Mouse (Mus musculus) midbrain, embryonic 11.5 days (tissue): ENCODE measurements around the gene Coro1b. TPM values are rescaled to one million over a fixed set of nuclear protein-coding genes. Genes with fewer than 3 reads are reported as not detected.

Experiments used
- ATAC-seq: fragments of 200-750 bp; cut with Nextera tagmentation; 2 replicates; pipeline ENCODE4 v1.8.0; 2017; ENCODE audit warnings: moderate TSS enrichment, moderate library complexity; ENCODE audit not compliant: low FRiP score
- DNase-seq: peaks from one replicate; pipeline ENCODE4 v3.0.0; 2015; ENCODE audit warnings: low spot score; ENCODE audit errors: missing footprints
- H3K27ac ChIP-seq: fragments of 300-500 bp; sonication (generic); 2 replicates; pipeline ENCODE4 v1.5.1; 2014; ENCODE audit warnings: low read depth, low read length
- H3K27me3 ChIP-seq: fragments of 300-500 bp; sonication (generic); 2 replicates; pipeline ENCODE4 v1.6.1; 2014; ENCODE audit warnings: mild to moderate bottlenecking, low read length, moderate library complexity, mixed read lengths; ENCODE audit not compliant: control insufficient read depth, insufficient read depth
- H3K36me3 ChIP-seq: fragments of 300-500 bp; sonication (generic); 2 replicates; pipeline ENCODE4 v1.6.1; 2014; ENCODE audit warnings: mild to moderate bottlenecking, low read length, moderate library complexity, mixed read lengths; ENCODE audit not compliant: control insufficient read depth, insufficient read depth
- H3K4me1 ChIP-seq: fragments of 300-500 bp; sonication (generic); 2 replicates; pipeline ENCODE4 v1.6.1; 2014; ENCODE audit warnings: low read length; ENCODE audit not compliant: control insufficient read depth, insufficient read depth
- H3K4me2 ChIP-seq: fragments of 300-500 bp; sonication (generic); 2 replicates; pipeline ENCODE4 v1.6.1; 2014; ENCODE audit warnings: mild to moderate bottlenecking, moderate library complexity
- H3K4me3 ChIP-seq: fragments of 300-500 bp; sonication (generic); 2 replicates; pipeline ENCODE4 v1.5.1; 2014; ENCODE audit warnings: low read depth, low read length
- H3K9ac ChIP-seq: fragments of 300-500 bp; sonication (generic); 2 replicates; pipeline ENCODE4 v1.6.1; 2014; ENCODE audit warnings: low read length
- H3K9me3 ChIP-seq: fragments of 300-500 bp; sonication (generic); 2 replicates; pipeline ENCODE4 v1.6.1; 2016; ENCODE audit warnings: low read length; ENCODE audit not compliant: control insufficient read depth
- WGBS: fragments of 180-500 bp; shearing (Covaris S2); extraction: QIAGEN DNeasy Blood & Tissue Kit; methylation state at CpG from one replicate; pipeline ENCODE4 v1.1.7; 2014; 5-methylcytosine and 5-hydroxymethylcytosine counted together
- polyA plus RNA-seq: library from polyadenylated mRNA; unstranded; fragments of >200 nt; fragmentation: Nextera tagmentation; extraction: Ambion mirVana; gene quantifications from 2 replicates; pipeline ENCODE4 v1.2.1, GENCODE M21; 2014

Gene Coro1b
- polyA plus RNA-seq, 1 experiment from 2014 or later: 127 TPM

GRCm38 (mm10) chr19:4104675-4105194 is 43.7 kb upstream of the Coro1b start:
- no peak overlapping the region for H3K4me3 ChIP-seq
- DNase-seq: no peak
- H3K9me3 ChIP-seq: no peaks in the 10 kb centered on the region
- no peak overlapping the region for H3K9ac ChIP-seq
- no peak overlapping the region for H3K4me2 ChIP-seq
- no peak for ATAC-seq
- WGBS: 94% methylated on average over 16 of the region's 16 CpGs
- peaks cover 17% of the 10 kb centered on the region for H3K4me1 ChIP-seq
- no peaks in the 10 kb centered on the region for H3K36me3 ChIP-seq
- peaks cover 20% of the 10 kb centered on the region for H3K27me3 ChIP-seq
- H3K27ac ChIP-seq: no peak overlapping the region

- Histone ChIP-seq H3K4me2 (no peak overlapping the region), H3K4me3 (no peak overlapping the region), H3K9ac (no peak overlapping the region), H3K27ac (no peak overlapping the region), H3K9me3 (no peaks in the 10 kb centered on the region), H3K27me3 (peaks cover 5% of the 10 kb centered on the region), H3K36me3 (no peaks in the 10 kb centered on the region), H3K4me1 (no peaks in the 10 kb centered on the region)
- DNase-seq (no peak), ATAC-seq (no peak)
- WGBS: 95% methylated on average over 14 of the region's 14 CpGs
Measured at GRCm38 (mm10) chr19:4106654-4107053, 41.8 kb upstream of the Coro1b start.

- H3K27me3 ChIP-seq: no peaks in the 10 kb centered on the region
- no peak for ATAC-seq
- no peak overlapping the region for H3K27ac ChIP-seq
- no peaks in the 10 kb centered on the region for H3K4me1 ChIP-seq
- no peak for DNase-seq
- H3K4me2 ChIP-seq: no peak overlapping the region
- H3K9ac ChIP-seq: no peak overlapping the region
- H3K9me3 ChIP-seq: no peaks in the 10 kb centered on the region
- no peaks in the 10 kb centered on the region for H3K36me3 ChIP-seq
- H3K4me3 ChIP-seq: no peak overlapping the region
- WGBS: 88% methylated on average over 9 of the region's 9 CpGs
Measured at GRCm38 (mm10) chr19:4108535-4108934, 39.9 kb upstream of the Coro1b start.

- Histone ChIP-seq H3K27me3 (no peaks in the 10 kb centered on the region), H3K4me1 (no peaks in the 10 kb centered on the region), H3K4me3 (no peak overlapping the region), H3K27ac (no peak overlapping the region), H3K36me3 (peaks cover 5% of the 10 kb centered on the region), H3K9ac (no peak overlapping the region), H3K4me2 (no peak overlapping the region), H3K9me3 (no peaks in the 10 kb centered on the region)
- 94% methylated on average over 26 of the region's 26 CpGs for WGBS
- no peak for ATAC-seq
- DNase-seq: no peak
Measured at GRCm38 (mm10) chr19:4112063-4112960, 36.1 kb upstream of the Coro1b start.

GRCm38 (mm10) chr19:4113186-4113805 is 35.1 kb upstream of the Coro1b start:
- H3K9me3 ChIP-seq: no peaks in the 10 kb centered on the region
- no peaks in the 10 kb centered on the region for H3K4me1 ChIP-seq
- DNase-seq (no peak), ATAC-seq (no peak)
- H3K27ac ChIP-seq: no peak overlapping the region
- no peak overlapping the region for H3K4me3 ChIP-seq
- H3K9ac ChIP-seq: no peak overlapping the region
- H3K27me3 ChIP-seq: no peaks in the 10 kb centered on the region
- WGBS: 83% methylated on average over 13 of the region's 13 CpGs
- peaks cover 5% of the 10 kb centered on the region for H3K36me3 ChIP-seq
- no peak overlapping the region for H3K4me2 ChIP-seq

GRCm38 (mm10) chr19:4113806-4114230 is 34.6 kb upstream of the Coro1b start:
- WGBS: 80% methylated on average over 5 of the region's 5 CpGs

GRCm38 (mm10) chr19:4114551-4114950 is 33.9 kb upstream of the Coro1b start:
- Histone ChIP-seq H3K9me3 (no peaks in the 10 kb centered on the region), H3K9ac (no peak overlapping the region), H3K4me1 (no peaks in the 10 kb centered on the region), H3K36me3 (peaks cover 5% of the 10 kb centered on the region), H3K4me2 (no peak overlapping the region), H3K4me3 (no peak overlapping the region), H3K27me3 (no peaks in the 10 kb centered on the region), H3K27ac (no peak overlapping the region)
- ATAC-seq: no peak
- DNase-seq: no peak
- WGBS: 92% methylated on average over 10 of the region's 10 CpGs

More at GRCm38 (mm10) chr19:4113806-4114230, 34.6 kb upstream of the Coro1b start:
- no peak overlapping the region for H3K9ac ChIP-seq
- H3K27ac ChIP-seq: no peak overlapping the region
- H3K9me3 ChIP-seq: no peaks in the 10 kb centered on the region
- no peaks in the 10 kb centered on the region for H3K4me1 ChIP-seq
- H3K4me3 ChIP-seq: no peak overlapping the region
- H3K27me3 ChIP-seq: no peaks in the 10 kb centered on the region
- ATAC-seq (no peak), DNase-seq (no peak)
- H3K4me2 ChIP-seq: no peak overlapping the region
- peaks cover 5% of the 10 kb centered on the region for H3K36me3 ChIP-seq

GRCm38 (mm10) chr19:4115144-4115543 is 33.3 kb upstream of the Coro1b start:
- no peak for ATAC-seq
- H3K4me2 ChIP-seq: no peak overlapping the region
- no peaks in the 10 kb centered on the region for H3K9me3 ChIP-seq
- peaks cover 5% of the 10 kb centered on the region for H3K36me3 ChIP-seq
- H3K9ac ChIP-seq: no peak overlapping the region
- no peaks in the 10 kb centered on the region for H3K27me3 ChIP-seq
- H3K27ac ChIP-seq: no peak overlapping the region
- peak; percentile 31 for DNase-seq
- H3K4me1 ChIP-seq: no peaks in the 10 kb centered on the region
- H3K4me3 ChIP-seq: no peak overlapping the region
- WGBS: 93% methylated on average over 10 of the region's 10 CpGs

- 82% methylated on average over 11 of the region's 11 CpGs for WGBS
- no peaks in the 10 kb centered on the region for H3K9me3 ChIP-seq
- no peak overlapping the region for H3K27ac ChIP-seq
- DNase-seq (peak; percentile 12), ATAC-seq (no peak)
- H3K4me2 ChIP-seq: no peak overlapping the region
- peaks cover 3% of the 10 kb centered on the region for H3K4me1 ChIP-seq
- no peaks in the 10 kb centered on the region for H3K27me3 ChIP-seq
- H3K4me3 ChIP-seq: no peak overlapping the region
- peaks cover 5% of the 10 kb centered on the region for H3K36me3 ChIP-seq
- H3K9ac ChIP-seq: no peak overlapping the region
Measured at GRCm38 (mm10) chr19:4115816-4116215, 32.6 kb upstream of the Coro1b start.
